Mouse (Mus musculus): ENCODE measurements at regions not wholly inside any gene's neighbourhood (a gene's known extent, or its start where the extent isn't known, plus 50 kb on each side); places are given as distances from the start of the nearest gene placed in this dataset.

DNA sequence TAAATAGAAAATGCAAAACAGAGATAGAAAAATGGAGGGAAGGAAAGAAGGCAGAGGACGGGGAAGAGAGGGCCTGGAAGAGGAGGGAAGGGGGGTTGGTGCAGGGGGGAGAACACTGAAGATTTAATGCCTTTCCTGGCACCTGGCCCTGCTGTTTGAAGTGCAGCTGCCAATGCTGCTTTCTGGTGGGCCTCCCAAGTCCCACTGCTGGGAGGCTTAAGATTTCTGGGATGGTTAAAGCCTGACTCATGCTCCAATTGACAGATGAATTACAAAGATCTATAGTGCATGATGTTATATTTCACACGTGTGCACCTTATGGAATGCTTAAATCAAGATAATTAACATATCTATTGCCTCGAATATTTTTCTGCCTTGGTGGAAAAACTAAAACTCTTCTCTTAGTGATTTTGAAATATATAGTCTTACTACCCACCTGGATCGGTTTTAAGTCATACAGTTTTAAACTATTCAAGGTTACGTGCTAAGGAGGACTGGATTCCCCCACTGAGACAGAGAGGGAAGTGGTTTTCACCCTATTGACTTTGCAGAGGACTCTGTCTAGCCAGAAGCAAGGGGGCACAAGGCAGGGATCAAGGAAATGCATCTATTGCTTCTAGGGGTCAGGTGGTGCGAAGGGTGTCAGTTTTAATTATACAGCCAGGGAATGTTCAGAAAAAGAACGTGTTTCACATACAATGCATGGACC, 105.5 kb upstream of the Gas1 start:
- DNase-seq (no peak), ATAC-seq (no peak)
- H3K27me3 ChIP-seq (ENCODE audit: insufficient read depth, low read length), result no peaks in the 10 kb centered on the region
- no peak overlapping the region for H3K4me3 ChIP-seq (ENCODE audit: low read depth, low read length)
- no peak for TF ChIP-seq CTCF (IDR thresholded peaks at IDR 0.05; ENCODE audit: low read depth)
- H3K4me2 ChIP-seq (ENCODE audit: low read depth), result no peak overlapping the region
- no peak overlapping the region for H3K27ac ChIP-seq (ENCODE audit: low read depth, low read length)
- no peaks in the 10 kb centered on the region for H3K9me3 ChIP-seq (ENCODE audit: low read length)
- no peak overlapping the region for H3K9ac ChIP-seq
- WGBS, result 54% methylated on average over 7 of the region's 7 CpGs
- H3K36me3 ChIP-seq (ENCODE audit: insufficient read depth), result no peaks in the 10 kb centered on the region
- no peaks in the 10 kb centered on the region for H3K4me1 ChIP-seq (ENCODE audit: insufficient read depth)

GRCm38 (mm10) chr13:60286525-60287224, 109.5 kb upstream of the Gas1 start:
- WGBS, result 85% methylated on average over 11 of the region's 11 CpGs

DNA sequence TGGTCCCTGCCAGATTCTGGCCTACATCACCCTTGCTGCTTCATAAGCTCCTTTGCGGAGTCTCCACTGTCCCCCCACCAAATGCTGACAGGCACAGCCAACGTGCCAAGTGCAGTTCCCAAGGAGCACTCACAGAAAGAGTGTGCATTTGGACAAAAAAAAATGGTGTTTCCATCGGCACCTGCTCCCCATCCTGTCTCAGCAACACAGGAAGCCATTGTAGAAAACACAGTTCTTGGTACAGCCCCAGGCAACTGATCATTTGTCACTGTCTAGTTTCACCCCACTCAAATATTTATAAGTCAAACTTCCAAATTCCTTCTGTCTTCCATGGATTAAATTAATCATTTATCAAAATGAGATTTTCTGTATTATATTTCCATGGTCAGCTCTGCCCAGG, 112.5 kb upstream of the Gas1 start:
- 55% methylated on average over 3 of the region's 3 CpGs for WGBS
- Histone ChIP-seq H3K4me1 (ENCODE audit: insufficient read depth) (no peaks in the 10 kb centered on the region), H3K36me3 (ENCODE audit: insufficient read depth) (no peaks in the 10 kb centered on the region), H3K9me3 (ENCODE audit: low read length) (no peaks in the 10 kb centered on the region), H3K4me3 (ENCODE audit: low read depth, low read length) (no peak overlapping the region), H3K4me2 (ENCODE audit: low read depth) (no peak overlapping the region), H3K9ac (no peak overlapping the region), H3K27ac (ENCODE audit: low read depth, low read length) (no peak overlapping the region), H3K27me3 (ENCODE audit: insufficient read depth, low read length) (no peaks in the 10 kb centered on the region)
- ATAC-seq (no peak), DNase-seq (no peak)
- TF ChIP-seq CTCF (IDR thresholded peaks at IDR 0.05; ENCODE audit: low read depth), result no peak

More at GRCm38 (mm10) chr13:60286525-60287224, 109.5 kb upstream of the Gas1 start:
- no peaks in the 10 kb centered on the region for H3K9me3 ChIP-seq (ENCODE audit: low read length)
- no peak overlapping the region for H3K4me3 ChIP-seq (ENCODE audit: low read depth, low read length)
- ATAC-seq (no peak), DNase-seq (no peak)
- TF ChIP-seq CTCF (IDR thresholded peaks at IDR 0.05; ENCODE audit: low read depth), result no peak
- no peaks in the 10 kb centered on the region for H3K27me3 ChIP-seq (ENCODE audit: insufficient read depth, low read length)
- no peak overlapping the region for H3K4me2 ChIP-seq (ENCODE audit: low read depth)
- H3K27ac ChIP-seq (ENCODE audit: low read depth, low read length), result no peak overlapping the region
- H3K9ac ChIP-seq, result no peak overlapping the region
- H3K36me3 ChIP-seq (ENCODE audit: insufficient read depth), result no peaks in the 10 kb centered on the region
- no peaks in the 10 kb centered on the region for H3K4me1 ChIP-seq (ENCODE audit: insufficient read depth)

GRCm38 (mm10) chr13:60290820-60291219, 113.7 kb upstream of the Gas1 start:
- Histone ChIP-seq H3K27ac (ENCODE audit: low read depth, low read length) (no peak overlapping the region), H3K36me3 (ENCODE audit: insufficient read depth) (no peaks in the 10 kb centered on the region), H3K4me2 (ENCODE audit: low read depth) (no peak overlapping the region), H3K4me1 (ENCODE audit: insufficient read depth) (no peaks in the 10 kb centered on the region), H3K9ac (no peak overlapping the region), H3K4me3 (ENCODE audit: low read depth, low read length) (no peak overlapping the region), H3K27me3 (ENCODE audit: insufficient read depth, low read length) (no peaks in the 10 kb centered on the region), H3K9me3 (ENCODE audit: low read length) (no peaks in the 10 kb centered on the region)
- no peak for TF ChIP-seq CTCF (IDR thresholded peaks at IDR 0.05; ENCODE audit: low read depth)
- 90% methylated on average over 4 of the region's 4 CpGs for WGBS
- no peak for ATAC-seq
- DNase-seq, result no peak

DNA sequence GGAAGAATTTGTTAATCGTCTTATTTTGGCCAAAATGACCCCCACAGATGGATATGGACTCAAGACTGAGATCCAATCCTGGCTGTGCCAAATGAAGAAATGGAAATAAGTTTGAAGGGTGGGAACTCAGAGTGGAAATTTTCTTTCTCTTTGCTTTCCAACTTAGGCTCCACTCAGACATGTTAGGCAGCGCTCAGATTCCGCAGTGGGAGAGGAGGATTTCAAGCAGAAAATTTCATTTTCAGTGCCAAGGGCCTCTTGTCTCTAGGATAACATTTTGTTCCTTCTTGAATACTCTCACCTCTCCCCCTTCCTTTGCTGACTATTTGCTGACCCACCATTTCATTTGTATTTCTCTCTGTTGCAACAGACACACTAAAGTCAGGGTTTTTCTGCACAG, 114.2 kb upstream of the Gas1 start:
- H3K36me3 ChIP-seq (ENCODE audit: insufficient read depth), result no peaks in the 10 kb centered on the region
- WGBS, result 79% methylated on average over 3 of the region's 3 CpGs
- no peak for DNase-seq
- no peak for TF ChIP-seq CTCF (IDR thresholded peaks at IDR 0.05; ENCODE audit: low read depth)
- no peaks in the 10 kb centered on the region for H3K9me3 ChIP-seq (ENCODE audit: low read length)
- ATAC-seq, result no peak
- no peak overlapping the region for H3K4me2 ChIP-seq (ENCODE audit: low read depth)
- H3K9ac ChIP-seq, result no peak overlapping the region
- H3K4me1 ChIP-seq (ENCODE audit: insufficient read depth), result no peaks in the 10 kb centered on the region
- H3K27me3 ChIP-seq (ENCODE audit: insufficient read depth, low read length), result no peaks in the 10 kb centered on the region
- H3K27ac ChIP-seq (ENCODE audit: low read depth, low read length), result no peak overlapping the region
- no peak overlapping the region for H3K4me3 ChIP-seq (ENCODE audit: low read depth, low read length)

- no peaks in the 10 kb centered on the region for H3K36me3 ChIP-seq (ENCODE audit: insufficient read depth)
- DNase-seq (no peak), ATAC-seq (no peak)
- H3K4me2 ChIP-seq (ENCODE audit: low read depth), result no peak overlapping the region
- 66% methylated on average over 13 of the region's 13 CpGs for WGBS
- TF ChIP-seq CTCF (IDR thresholded peaks at IDR 0.05; ENCODE audit: low read depth), result no peak
- H3K9me3 ChIP-seq (ENCODE audit: low read length), result no peaks in the 10 kb centered on the region
- no peak overlapping the region for H3K27ac ChIP-seq (ENCODE audit: low read depth, low read length)
- no peak overlapping the region for H3K4me3 ChIP-seq (ENCODE audit: low read depth, low read length)
- no peaks in the 10 kb centered on the region for H3K27me3 ChIP-seq (ENCODE audit: insufficient read depth, low read length)
- H3K4me1 ChIP-seq (ENCODE audit: insufficient read depth), result no peaks in the 10 kb centered on the region
- no peak overlapping the region for H3K9ac ChIP-seq
Measured at GRCm38 (mm10) chr13:60296201-60296895, 119.2 kb upstream of the Gas1 start.

DNA sequence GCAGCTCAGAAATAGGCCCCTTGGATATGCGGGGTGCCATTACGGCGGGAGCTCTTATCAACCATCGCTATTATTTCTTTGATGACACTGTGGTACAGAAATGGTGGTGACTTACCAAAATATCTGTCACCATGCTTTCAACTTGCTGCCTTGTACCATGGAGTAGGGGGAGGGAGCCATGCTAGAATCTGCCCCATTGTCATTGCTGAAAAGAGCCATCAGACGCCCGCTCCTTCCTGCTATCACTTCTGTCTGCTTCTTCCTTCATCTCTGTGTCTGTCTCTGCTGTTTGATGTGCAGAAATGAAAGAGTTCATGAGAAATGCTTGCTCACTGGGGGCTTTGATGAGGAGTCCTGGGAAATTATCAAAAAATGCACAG, 119.7 kb upstream of the Gas1 start:
- no peak overlapping the region for H3K4me3 ChIP-seq (ENCODE audit: low read depth, low read length)
- no peaks in the 10 kb centered on the region for H3K9me3 ChIP-seq (ENCODE audit: low read length)
- no peaks in the 10 kb centered on the region for H3K36me3 ChIP-seq (ENCODE audit: insufficient read depth)
- TF ChIP-seq CTCF (IDR thresholded peaks at IDR 0.05; ENCODE audit: low read depth), result no peak
- DNase-seq (no peak), ATAC-seq (no peak)
- H3K9ac ChIP-seq, result no peak overlapping the region
- H3K4me1 ChIP-seq (ENCODE audit: insufficient read depth), result no peaks in the 10 kb centered on the region
- no peak overlapping the region for H3K4me2 ChIP-seq (ENCODE audit: low read depth)
- H3K27me3 ChIP-seq (ENCODE audit: insufficient read depth, low read length), result no peaks in the 10 kb centered on the region
- no peak overlapping the region for H3K27ac ChIP-seq (ENCODE audit: low read depth, low read length)
- 77% methylated on average over 6 of the region's 6 CpGs for WGBS

Measured in forebrain, postnatal 0 days (tissue).